Mouse (Mus musculus): ENCODE data around the gene Olfr312. TPM values are rescaled to one million over a fixed set of nuclear protein-coding genes. Genes with fewer than 3 reads are reported as not detected.

Olfr312 gene
- total RNA-seq, 2 experiments from 2014 or later = not detected

DNA sequence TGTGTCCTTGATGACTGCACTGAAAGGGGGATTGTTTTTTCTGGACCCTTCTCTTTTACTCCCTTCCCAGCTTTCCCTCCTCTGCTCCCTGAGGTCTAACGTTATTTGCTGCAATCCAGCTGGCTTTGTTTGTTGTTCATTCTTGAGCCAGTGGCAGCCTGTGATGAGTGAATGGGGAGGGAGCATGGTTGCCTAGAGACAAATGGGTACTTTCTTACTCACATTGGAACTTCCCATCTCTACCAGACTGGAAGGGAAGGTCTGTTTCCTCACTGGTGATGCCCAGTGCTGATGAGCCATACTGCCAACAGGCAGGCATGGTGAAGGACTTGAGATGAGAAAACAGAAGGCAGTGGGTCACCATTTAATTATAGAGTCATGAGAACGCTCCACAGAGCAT is 20.7 kb downstream of the Olfr312 start:
- no peak for DNase-seq (ENCODE audit: low spot score in 2 of 2)

DNA sequence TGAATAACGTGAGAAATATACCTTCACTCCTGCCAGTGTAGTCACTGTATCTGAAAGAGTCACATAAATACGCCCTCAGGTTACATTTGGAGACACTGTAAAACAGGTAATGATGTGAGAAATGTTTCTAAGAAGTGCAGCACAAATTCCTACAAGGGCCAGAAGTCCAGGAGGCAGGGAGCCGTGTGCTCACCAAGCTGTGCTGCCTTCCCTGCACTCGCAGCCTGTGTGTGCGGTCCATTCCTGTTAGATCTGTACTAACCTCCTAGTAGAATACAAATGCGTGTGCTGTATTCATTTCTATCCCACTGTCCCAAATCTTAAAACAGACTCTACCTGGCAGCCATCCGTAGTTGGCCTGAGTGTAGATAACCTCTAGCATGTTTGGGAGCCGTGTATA is 31.7 kb downstream of the Olfr312 start:
- no peak for DNase-seq (ENCODE audit: low spot score in 2 of 2)

DNA sequence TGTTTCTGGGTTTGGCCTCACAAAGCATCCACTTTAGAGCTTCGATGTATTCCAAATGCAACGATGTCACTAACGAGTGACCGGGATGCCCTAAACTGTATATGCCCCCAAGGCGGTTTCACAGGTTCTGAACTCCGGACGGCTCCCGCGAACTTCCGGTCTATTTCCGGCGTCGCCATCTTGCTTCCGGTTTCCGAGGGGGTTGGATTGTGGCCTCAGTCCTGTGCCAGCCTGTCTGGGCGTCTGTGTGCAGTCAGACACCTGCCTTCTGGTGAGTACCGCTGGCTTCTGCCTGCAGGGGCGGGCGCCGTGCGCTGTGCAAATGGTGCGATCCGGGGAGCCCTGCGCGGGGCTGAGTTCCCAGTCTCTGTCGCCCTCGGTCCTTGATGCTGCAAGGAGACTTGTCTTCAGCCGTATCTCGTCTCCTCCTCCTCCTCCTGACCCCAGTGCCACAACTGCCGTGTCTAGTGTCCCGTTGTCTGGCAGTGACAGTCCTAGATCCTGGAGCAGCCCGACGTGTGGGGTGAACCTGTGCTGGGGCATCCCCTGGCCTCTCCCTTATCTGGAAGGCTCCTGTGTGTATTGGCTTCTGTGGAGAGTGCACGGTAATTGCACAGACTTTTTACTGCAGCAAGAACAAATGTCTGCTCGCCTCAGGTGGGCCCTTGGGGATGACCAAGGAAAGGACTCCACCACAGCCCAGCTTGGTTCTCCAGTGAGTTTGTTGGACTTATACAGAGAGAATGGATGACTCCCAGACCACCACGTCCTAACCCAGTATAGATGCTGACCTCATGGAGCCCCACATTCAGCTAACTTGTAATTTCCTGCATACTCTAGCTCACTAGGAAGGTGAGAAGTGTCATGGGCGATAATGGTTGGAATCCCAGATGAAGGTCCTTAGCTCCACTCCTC is 38.3 kb downstream of the Olfr312 start, which contains the start of gene 2810021J22Rik:
Gene 2810021J22Rik (plus strand): TSS at position 178 of the 915 bp plus-strand sequence.
- peak; percentile 79 to 84 for DNase-seq (ENCODE audit: low spot score in 2 of 2)

DNA sequence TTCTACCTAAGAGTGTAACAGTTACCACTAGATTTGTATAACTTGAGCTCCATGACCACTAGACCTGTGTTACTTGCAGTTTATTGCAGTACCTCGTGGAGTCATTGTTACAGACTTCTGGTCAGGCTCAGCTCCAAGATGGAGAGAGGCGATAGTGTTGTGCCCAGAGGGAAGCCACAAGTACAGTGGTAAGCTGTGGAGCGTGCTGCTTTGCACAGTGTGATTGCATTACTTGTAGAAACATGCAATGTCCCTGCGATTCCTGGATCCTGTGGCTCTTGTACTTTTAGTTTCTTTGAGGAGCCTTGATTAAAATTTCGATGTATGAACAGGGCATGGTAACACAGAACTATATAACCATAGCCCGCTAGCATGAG is 38.9 kb downstream of the Olfr312 start:
- DNase-seq (ENCODE audit: low spot score in 2 of 2) = no peak

DNA sequence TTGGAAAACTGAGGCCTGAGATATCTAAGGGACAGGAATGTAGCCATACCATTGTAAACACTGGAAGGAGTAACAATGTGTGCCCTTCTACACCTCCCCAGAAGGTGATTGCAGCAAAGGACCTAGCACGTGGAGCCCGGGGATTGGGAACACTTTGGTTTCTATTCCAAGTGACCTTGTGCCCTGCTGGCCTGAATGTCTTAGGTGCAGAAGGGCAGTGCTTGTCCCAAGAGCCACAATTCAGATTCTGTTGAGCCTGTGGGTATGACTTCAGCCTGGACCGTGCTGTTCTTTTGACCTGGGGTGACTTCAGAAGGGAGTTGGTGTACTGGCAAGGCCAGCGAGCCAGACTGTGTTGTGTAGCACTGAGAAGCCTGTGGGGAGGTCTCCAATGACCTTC is 41.9 kb downstream of the Olfr312 start:
- no peak for DNase-seq (ENCODE audit: low spot score in 2 of 2)

DNA sequence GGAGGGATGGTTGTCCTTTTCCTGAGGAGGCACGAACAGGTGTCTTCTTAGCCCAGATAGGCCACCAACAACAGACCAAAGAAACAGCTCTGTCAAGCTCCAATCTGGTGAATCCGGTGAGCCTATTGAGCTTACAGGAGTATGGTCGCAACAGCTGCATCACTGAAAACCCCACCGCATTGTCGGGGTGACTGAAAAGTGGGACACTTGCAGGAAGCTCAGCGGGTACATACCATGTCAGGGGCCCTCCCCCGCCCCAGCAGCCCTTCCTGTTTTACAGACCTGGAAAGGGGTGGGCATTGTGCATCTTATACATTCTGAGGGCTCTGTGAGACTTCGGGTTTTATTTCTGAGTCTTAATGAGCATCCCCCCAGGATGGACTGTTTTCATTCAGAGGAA is 54.7 kb downstream of the Olfr312 start:
- DNase-seq (ENCODE audit: low spot score in 2 of 2) = no peak

Other genes starting within 250 kb of the Olfr312 start
- not detected for gene Olfr324, start 234.1 kb upstream of the Olfr312 start, total RNA-seq (2021)
- gene 2210407C18Rik, start 213.2 kb upstream of the Olfr312 start, total RNA-seq (2021) = not detected
- not detected for gene Olfr323, start 198.7 kb upstream of the Olfr312 start, total RNA-seq (2021)
- gene Trim58, start 188.8 kb upstream of the Olfr312 start, total RNA-seq (2021) = under 1 TPM in 1 of 2 experiments, not detected in 1; 0.20 TPM
- gene Olfr322, start 170.5 kb upstream of the Olfr312 start, total RNA-seq (2021) = not detected
- not detected for gene Olfr320, start 148.1 kb upstream of the Olfr312 start, total RNA-seq (2021)
- not detected for gene Olfr319, start 130.1 kb upstream of the Olfr312 start, total RNA-seq (2021)
- gene Olfr318, start 105.2 kb upstream of the Olfr312 start, total RNA-seq (2021) = under 1 TPM in 1 of 2 experiments, not detected in 1; 0.16 TPM
- gene Olfr317, start 90.0 kb upstream of the Olfr312 start, total RNA-seq (2021) = under 1 TPM in 1 of 2 experiments, not detected in 1; 0.49 TPM
- gene Olfr316, start 76.5 kb upstream of the Olfr312 start, total RNA-seq (2021) = under 1 TPM; 0.25 to 0.32 TPM
- gene Olfr315, start 56.0 kb upstream of the Olfr312 start, total RNA-seq (2021) = not detected
- not detected for gene Olfr314, start 46.3 kb upstream of the Olfr312 start, total RNA-seq (2021)
- gene Fam183b, start 27.3 kb upstream of the Olfr312 start, total RNA-seq (2021) = 1 to 10 TPM; 5.3 to 6.9 TPM
- not detected for gene Olfr313, start 14.2 kb upstream of the Olfr312 start, total RNA-seq (2021)
- not detected for gene Olfr311, start 10.0 kb downstream of the Olfr312 start, total RNA-seq (2021)
- 10 to 100 TPM; 16.2 to 17.7 TPM for gene Gm12258, start 17.9 kb downstream of the Olfr312 start, total RNA-seq (2021)
- 10 to 100 TPM in 1 of 2 experiments, 1 to 10 TPM in 1; 6.6 to 11.7 TPM for gene 2810021J22Rik, start 38.0 kb downstream of the Olfr312 start, total RNA-seq (2021)
- gene Zfp39, start 75.0 kb downstream of the Olfr312 start, total RNA-seq (2021) = 10 to 100 TPM in 1 of 2 experiments, 1 to 10 TPM in 1; 9.9 to 10.1 TPM
- under 1 TPM in 1 of 2 experiments, not detected in 1; 0.22 TPM for gene Btnl10, start 88.7 kb downstream of the Olfr312 start, total RNA-seq (2021)
- 100 to 1,000 TPM; 453 to 458 TPM for gene Rnf187, start 109.7 kb downstream of the Olfr312 start, total RNA-seq (2021)
- gene Hist3h2ba, start 119.7 kb downstream of the Olfr312 start, total RNA-seq (2021) = 100 to 1,000 TPM; 146 to 155 TPM
- gene Hist3h2a, start 125.4 kb downstream of the Olfr312 start, total RNA-seq (2021) = 10 to 100 TPM; 59.3 to 61.6 TPM
- gene Trim17, start 125.4 kb downstream of the Olfr312 start, total RNA-seq (2021) = 1 to 10 TPM; 2.9 to 3.7 TPM
- gene Trim11, start 148.9 kb downstream of the Olfr312 start, total RNA-seq (2021) = 10 to 100 TPM; 24.7 to 28.6 TPM

Measured in layer of hippocampus, postnatal 10 days (tissue).